In genomic region chr5:67395211-67395851, GRCm38 (mm10) we compare ENCODE assay signal across 16 mouse cellular contexts. TPM values are rescaled to one million over a fixed set of nuclear protein-coding genes. Genes with fewer than 3 reads are reported as not detected.
DNase-seq lines count a peak whose midpoint lies in the region; ATAC-seq and TF ChIP-seq lines count a peak whose summit lies in the region.
"Had no signal": no experiment of that assay in that cellular context is flagged by ENCODE, and none has a peak within 500 bp of the region (broad histone marks: within the 10 kb centered on the region; RNA-seq: fewer than 3 reads in every experiment).

No protein-coding gene starts in this region.

- TF ChIP-seq POLR2A in bone marrow macrophage, adult 2 months (IDR thresholded peaks at IDR 0.05; ENCODE audit: borderline replicate concordance, low read depth, low read length): no peak
- no peak for TF ChIP-seq POLR2A in myocyte (IDR thresholded peaks at IDR 0.05; ENCODE audit: insufficient read length, low read depth)

- no peaks in the 10 kb centered on the region for H3K79me2 ChIP-seq in myocyte (ENCODE audit: control insufficient read depth, insufficient read depth)

- 0 out of 2 replicates have a peak overlapping the region, but pooled peaks have one; percentile 3 for H3K4me2 ChIP-seq in heart, embryonic 12.5 days
- H3K4me2 ChIP-seq in myocyte (ENCODE audit: low read depth): peak overlapping the region; percentile 34
- H3K4me2 ChIP-seq in hindbrain, embryonic 16.5 days (ENCODE audit: low read length): no peak overlapping the region
- no peak overlapping the region for H3K4me2 ChIP-seq in kidney, embryonic 14.5 days (replicated peaks; ENCODE audit: low read depth, low read length)
- H3K4me2 ChIP-seq: forebrain, embryonic 15.5 days; midbrain, embryonic 12.5 days; neural tube, embryonic 12.5 days had no signal

- H3K4me3 ChIP-seq in heart, embryonic 12.5 days: no peak overlapping the region
- H3K4me3 ChIP-seq in bone marrow macrophage, adult 2 months (ENCODE audit: insufficient read depth, low read length): peak overlapping the region; percentile 22; the same call in 1 of the 2 replicates
- H3K4me3 ChIP-seq in myocyte: no peak overlapping the region
- no peak overlapping the region for H3K4me3 ChIP-seq in hindbrain, embryonic 16.5 days (ENCODE audit: low read length)
- H3K4me3 ChIP-seq in kidney, embryonic 14.5 days (ENCODE audit: low read length): no peak overlapping the region
- H3K4me3 ChIP-seq: forebrain, embryonic 15.5 days; midbrain, embryonic 12.5 days; neural tube, embryonic 12.5 days had no signal

- H3K9me3 ChIP-seq in heart, embryonic 12.5 days (replicated peaks): no peaks in the 10 kb centered on the region
- H3K9me3 ChIP-seq in hindbrain, embryonic 16.5 days (ENCODE audit: control insufficient read depth, low read length): no peaks in the 10 kb centered on the region
- H3K9me3 ChIP-seq in kidney, embryonic 14.5 days (ENCODE audit: control insufficient read depth, low read length): no peaks in the 10 kb centered on the region
- H3K9me3 ChIP-seq: forebrain, embryonic 15.5 days; midbrain, embryonic 12.5 days; neural tube, embryonic 12.5 days had no signal

- no peak for DNase-seq in heart, adult 8-10 months (ENCODE audit: low spot score)
- peak; percentile 97 for DNase-seq in 416B (ENCODE audit: low read depth)
- DNase-seq in Muller cell, postnatal 12 days (ENCODE audit: inconsistent ontology term): no peak
- DNase-seq: adrenal gland, postnatal 10 days; cerebellum, adult 11-12 months; gastrocnemius, postnatal 36 days; kidney, postnatal 10 days; left cerebral cortex, postnatal 4 days had no signal

- no peak overlapping the region for H3K9ac ChIP-seq in heart, embryonic 12.5 days
- H3K9ac ChIP-seq in hindbrain, embryonic 16.5 days (ENCODE audit: low read depth, low read length): no peak overlapping the region
- no peak overlapping the region for H3K9ac ChIP-seq in kidney, embryonic 14.5 days (ENCODE audit: low read depth, low read length)
- H3K9ac ChIP-seq: forebrain, embryonic 15.5 days; midbrain, embryonic 12.5 days; neural tube, embryonic 12.5 days had no signal

- H3K4me1 ChIP-seq in heart, embryonic 12.5 days (replicated peaks): peaks cover 15% of the 10 kb centered on the region
- H3K4me1 ChIP-seq in bone marrow macrophage, adult 2 months (ENCODE audit: control insufficient read depth, insufficient read depth, low read length): peaks cover 22% of the 10 kb centered on the region
- H3K4me1 ChIP-seq in hindbrain, embryonic 16.5 days (ENCODE audit: control insufficient read depth, insufficient read depth, low read depth, low read length): no peaks in the 10 kb centered on the region
- H3K4me1 ChIP-seq in kidney, embryonic 14.5 days (ENCODE audit: control insufficient read depth, insufficient read depth, low read length): 0 out of 2 replicates have a peak, but pooled peaks cover 5% of the 10 kb centered on the region

- peaks cover 49% of the 10 kb centered on the region for H3K36me3 ChIP-seq in heart, embryonic 12.5 days
- H3K36me3 ChIP-seq in myocyte (ENCODE audit: control insufficient read depth, insufficient read depth): no peaks in the 10 kb centered on the region
- H3K36me3 ChIP-seq in hindbrain, embryonic 16.5 days (ENCODE audit: control insufficient read depth, insufficient read depth, low read length): 0 out of 2 replicates have a peak, but pooled peaks cover 12% of the 10 kb centered on the region
- H3K36me3 ChIP-seq in kidney, embryonic 14.5 days (ENCODE audit: control insufficient read depth, insufficient read depth, low read length): peaks cover 14% of the 10 kb centered on the region; the same call in 1 of the 2 replicates
- H3K36me3 ChIP-seq: forebrain, embryonic 15.5 days had no signal

- ATAC-seq in heart, embryonic 12.5 days (ENCODE audit: insufficient number of reproducible peaks, low FRiP score): no peak
- no peak for ATAC-seq in hindbrain, embryonic 16.5 days
- ATAC-seq in kidney, embryonic 14.5 days (ENCODE audit: low FRiP score, low TSS enrichment): no peak
- ATAC-seq: forebrain, embryonic 15.5 days had no signal

- H3K27ac ChIP-seq in heart, embryonic 12.5 days (ENCODE audit: poor library complexity, severe bottlenecking): peak overlapping the region; percentile 49
- H3K27ac ChIP-seq in bone marrow macrophage, adult 2 months (ENCODE audit: insufficient read depth, low read depth, low read length): peak overlapping the region; percentile 52
- no peak overlapping the region for H3K27ac ChIP-seq in hindbrain, embryonic 16.5 days (ENCODE audit: low read depth, low read length)
- no peak overlapping the region for H3K27ac ChIP-seq in kidney, embryonic 14.5 days (ENCODE audit: low read depth, low read length)
- H3K27ac ChIP-seq: forebrain, embryonic 15.5 days; midbrain, embryonic 12.5 days; neural tube, embryonic 12.5 days had no signal

- TF ChIP-seq CTCF in bone marrow macrophage, adult 2 months (IDR thresholded peaks at IDR 0.05; ENCODE audit: low read depth, low read length): no peak

- WGBS in heart, embryonic 12.5 days: 60% methylated on average over 11 of the region's 11 CpGs
- 90% methylated on average over 11 of the region's 11 CpGs for WGBS in hindbrain, embryonic 16.5 days
- 81% methylated on average over 11 of the region's 11 CpGs for WGBS in kidney, embryonic 14.5 days

- H3K27me3 ChIP-seq in heart, embryonic 12.5 days (replicated peaks): no peaks in the 10 kb centered on the region
- H3K27me3 ChIP-seq in myocyte (ENCODE audit: control insufficient read depth, insufficient read depth, insufficient read length): no peaks in the 10 kb centered on the region
- no peaks in the 10 kb centered on the region for H3K27me3 ChIP-seq in hindbrain, embryonic 16.5 days (replicated peaks; ENCODE audit: control insufficient read depth, insufficient read depth, low read length)
- H3K27me3 ChIP-seq in kidney, embryonic 14.5 days (ENCODE audit: control insufficient read depth, insufficient read depth, low read length): no peaks in the 10 kb centered on the region
- H3K27me3 ChIP-seq: forebrain, embryonic 15.5 days; midbrain, embryonic 12.5 days; neural tube, embryonic 12.5 days had no signal

- H3ac ChIP-seq in myocyte (ENCODE audit: control insufficient read depth, insufficient read length): no peak overlapping the region

TF ChIP-seq in myocyte, 11 proteins besides CTCF, POLR2A, EP300 and RAD21:
- TF ChIP-seq POLR2AphosphoS2 (IDR thresholded peaks at IDR 0.05; ENCODE audit: insufficient read length, low read depth) (no peak), TCF3 (IDR thresholded peaks at IDR 0.05; ENCODE audit: insufficient read length, low read depth) (no peak), REST (IDR thresholded peaks at IDR 0.05; ENCODE audit: insufficient read depth, insufficient read length) (no peak), MYOG (IDR thresholded peaks at IDR 0.05; ENCODE audit: control insufficient read depth in 1 of 3, insufficient read depth in 1 of 3, insufficient read length in 2 of 3, low read depth in 2 of 3) (no peak), USF1 (IDR thresholded peaks at IDR 0.05; ENCODE audit: low read depth) (no peak), SRF (IDR thresholded peaks at IDR 0.05; ENCODE audit: control insufficient read depth, insufficient read length, low read depth) (no peak), CEBPB (IDR thresholded peaks at IDR 0.05; ENCODE audit: insufficient read depth, poor library complexity, severe bottlenecking) (no peak), MAX (IDR thresholded peaks at IDR 0.05; ENCODE audit: low read depth) (no peak), TCF12 (IDR thresholded peaks at IDR 0.05; ENCODE audit: insufficient read depth, poor library complexity, severe bottlenecking) (no peak), E2F4 (IDR thresholded peaks at IDR 0.05; ENCODE audit: insufficient read depth) (no peak), MYOD1 (IDR thresholded peaks at IDR 0.05; ENCODE audit: control insufficient read depth in 1 of 3, insufficient read length in 2 of 3, low read depth in 2 of 3) (no peak)

RNA-seq across cellular contexts. Expression of gene Bend4, which starts 32.8 kb away (rescaled TPM):
- polyA plus RNA-seq in heart, embryonic 12.5 days (2016; fragmentation: Nextera tagmentation; extraction: Ambion mirVana): 19.8 and 20.8 TPM in 2 replicates
- total RNA-seq in heart, adult 8-10 months (2022): 1 to 10 TPM; 2.6 to 3.4 (median 2.8) TPM
- 7.9 and 9.3 TPM in 2 replicates for polyA plus RNA-seq in bone marrow macrophage, adult 2 months (2012; ENCODE audit: insufficient read depth, insufficient read length, missing spikeins)
- polyA plus RNA-seq in myocyte (2012; fragmentation: generic; extraction: Trizol): not detected
- polyA plus RNA-seq in hindbrain, embryonic 16.5 days (2015; fragmentation: Nextera tagmentation; extraction: Ambion mirVana): 11.4 and 12.4 TPM in 2 replicates
- 9.7 and 11.6 TPM in 2 replicates for polyA plus RNA-seq in kidney, embryonic 14.5 days (2014; fragmentation: Nextera tagmentation; extraction: Ambion mirVana)

Comparison
In these comparisons a context has a peak if more than half of its experiments do, and no peak if none do; other contexts are left out.
1. H3K27ac ChIP-seq: peak in heart, embryonic 12.5 days (single experiment) and bone marrow macrophage, adult 2 months (single experiment); none in hindbrain, embryonic 16.5 days (single experiment) and kidney, embryonic 14.5 days (single experiment).
2. H3K4me2 ChIP-seq: peak in heart, embryonic 12.5 days (single experiment) and myocyte (single experiment); none in hindbrain, embryonic 16.5 days (single experiment) and kidney, embryonic 14.5 days (single experiment).